Mouse (Mus musculus) right cerebral cortex, postnatal 4 days (tissue): Measurements from ENCODE around the gene Jak1.

Experiments
- DNase-seq: peaks from one replicate; pipeline ENCODE4 v3.0.0-alpha.2; 2022

The Jak1 gene

DNA sequence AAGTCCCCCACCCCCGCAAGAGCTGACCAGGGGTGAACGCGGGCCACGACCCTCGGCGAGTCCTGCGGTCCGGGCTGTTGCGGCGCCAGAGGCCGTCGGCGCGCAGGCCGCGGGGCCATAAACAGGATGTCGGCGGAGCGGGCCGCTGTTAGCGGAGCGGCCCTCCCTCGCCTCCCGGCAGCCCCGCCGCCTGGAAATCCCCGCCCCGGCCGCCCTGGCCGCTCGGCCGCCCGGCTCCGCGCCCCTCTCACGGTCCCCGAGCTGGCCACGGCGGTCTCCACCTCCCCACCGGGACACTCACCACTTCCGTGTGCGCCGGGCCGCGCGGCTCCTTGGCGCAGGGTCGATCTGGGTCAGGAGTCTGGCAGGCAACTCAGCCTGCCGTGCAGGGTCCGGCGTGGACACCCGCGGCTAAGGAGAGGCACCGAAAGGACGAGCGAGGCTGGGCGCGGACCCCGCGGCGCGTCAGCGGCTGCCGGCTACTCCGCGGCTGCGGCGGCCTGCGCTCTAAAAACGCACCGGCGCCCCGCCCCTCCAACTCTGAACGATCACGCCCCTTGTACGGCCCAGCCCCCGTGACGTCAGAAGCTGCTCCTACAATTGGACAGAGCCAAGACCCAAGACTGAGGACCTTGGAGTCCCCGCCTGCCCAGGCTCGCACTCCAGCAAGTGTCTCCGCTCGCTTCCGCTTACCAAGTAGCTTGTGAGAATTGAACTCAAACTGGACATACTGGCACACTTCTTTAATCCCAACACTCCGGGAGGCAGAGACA lies at the start of gene Jak1:
TSS of gene Jak1 (minus strand) at position 542 of the 773 bp plus-strand sequence.
- DNase-seq: peak; percentile 87

DNA sequence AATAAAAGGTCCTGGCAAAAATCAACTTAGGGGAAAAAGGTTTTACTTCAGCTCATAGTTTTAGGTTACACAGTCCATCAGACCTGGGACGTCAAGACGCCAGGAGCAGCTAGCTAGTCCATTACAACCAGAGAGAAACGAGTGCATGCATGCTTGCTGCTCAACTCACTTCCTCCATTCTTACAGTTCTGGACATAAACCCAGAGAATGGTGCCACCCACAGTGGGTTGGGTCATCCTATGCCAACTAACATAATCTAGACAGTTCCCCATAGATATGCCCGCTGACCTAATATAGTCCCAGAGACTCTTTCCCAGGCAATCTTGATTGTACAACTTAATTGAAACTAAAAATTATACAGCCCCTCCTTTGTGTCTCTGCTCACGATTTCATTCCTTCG lies 47.0 kb upstream of the Jak1 start:
- DNase-seq: no peak

DNA sequence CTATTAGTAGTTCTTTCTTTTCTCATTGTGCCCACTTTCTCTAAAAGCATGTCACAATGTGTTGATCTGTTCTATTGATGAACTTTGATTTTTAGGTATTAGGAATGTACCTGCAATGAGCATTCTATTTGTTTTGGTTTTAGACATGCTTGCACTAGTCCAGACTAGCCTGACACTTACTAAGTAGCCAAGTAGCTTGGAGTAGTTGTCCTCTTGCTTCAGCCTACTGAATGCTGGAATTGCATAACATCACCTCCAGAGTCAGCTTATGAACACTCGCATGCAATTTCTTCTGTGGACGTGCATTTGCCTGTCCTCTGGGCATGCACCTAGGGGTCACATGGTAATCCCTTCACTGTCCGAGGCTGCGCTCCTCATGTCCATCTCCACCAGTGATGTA lies 43.1 kb upstream of the Jak1 start:
- DNase-seq: no peak

DNA sequence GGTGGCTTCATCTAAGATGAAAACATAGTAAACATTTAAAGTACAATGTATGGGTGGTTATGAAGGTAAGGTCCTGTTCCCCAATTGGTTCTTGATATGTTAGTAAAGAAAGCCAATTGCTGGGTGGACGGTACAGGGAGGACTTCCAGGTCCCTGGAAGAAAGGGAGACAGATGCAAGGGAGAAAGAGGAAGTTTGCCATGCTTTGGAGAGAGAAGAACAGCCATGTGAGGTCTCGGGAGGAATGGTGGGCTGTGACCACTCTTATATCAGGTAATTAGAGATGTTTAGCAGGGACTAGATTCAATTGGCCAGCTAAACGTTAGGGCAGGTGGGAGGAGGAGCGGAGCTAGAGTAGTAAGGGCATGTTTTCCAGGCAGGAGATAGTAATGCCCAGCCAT lies 42.2 kb upstream of the Jak1 start:
- no peak for DNase-seq

DNA sequence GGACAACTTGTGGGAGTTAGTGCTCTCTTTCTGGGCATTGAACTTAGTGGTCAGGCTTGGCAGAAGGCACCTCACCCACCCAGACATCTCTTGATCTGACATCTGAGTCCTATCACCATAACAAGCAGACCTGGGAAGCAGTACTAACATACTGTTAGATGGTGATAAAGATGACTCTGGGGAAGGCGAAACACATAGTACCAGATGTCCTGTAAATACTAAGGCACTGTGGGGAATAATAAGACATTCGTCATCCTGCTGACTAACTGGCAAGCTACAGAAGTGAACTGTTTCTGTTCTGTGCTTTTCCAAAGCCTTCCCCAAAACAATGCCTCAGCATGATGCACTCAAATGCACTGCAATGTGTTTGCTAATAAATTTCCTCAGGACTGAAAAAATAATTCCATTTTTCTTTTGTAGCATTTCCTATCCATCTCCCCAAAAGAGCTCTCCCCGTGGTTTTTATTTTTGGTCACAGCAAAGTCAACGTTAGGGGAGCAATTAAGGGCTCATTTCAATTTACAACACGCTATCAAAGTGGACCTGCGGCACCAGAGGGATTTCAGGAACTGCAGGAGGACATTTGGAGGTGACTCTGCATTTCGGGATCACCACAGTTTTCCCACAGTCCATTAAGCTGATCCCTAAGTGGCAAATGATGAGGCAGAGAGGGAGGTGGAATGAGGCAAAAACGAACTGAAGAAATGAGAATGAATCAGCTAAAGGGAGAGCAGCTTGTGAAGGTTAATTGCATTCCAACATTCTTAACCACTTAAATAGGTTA lies 41.2 kb upstream of the Jak1 start:
- no peak for DNase-seq

DNA sequence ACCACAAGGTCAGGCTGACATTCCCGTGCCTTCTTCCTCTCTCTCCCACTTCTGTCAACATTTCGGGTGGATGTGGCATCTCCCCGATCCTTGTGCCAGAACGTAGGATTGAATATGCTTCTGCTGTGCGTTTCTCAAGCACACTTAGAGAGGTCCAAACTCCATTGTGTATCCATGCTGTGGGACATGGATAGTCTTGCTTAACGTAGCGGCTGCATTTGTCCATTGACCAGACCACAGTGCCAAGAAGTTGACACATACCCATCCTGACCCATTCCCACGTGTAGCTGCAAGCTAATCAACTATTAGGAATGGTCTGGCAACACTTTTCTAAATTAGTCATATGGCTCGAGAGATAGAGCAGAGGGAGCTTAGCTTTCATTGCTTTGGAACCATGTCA lies 40.0 kb upstream of the Jak1 start:
- no peak for DNase-seq

DNA sequence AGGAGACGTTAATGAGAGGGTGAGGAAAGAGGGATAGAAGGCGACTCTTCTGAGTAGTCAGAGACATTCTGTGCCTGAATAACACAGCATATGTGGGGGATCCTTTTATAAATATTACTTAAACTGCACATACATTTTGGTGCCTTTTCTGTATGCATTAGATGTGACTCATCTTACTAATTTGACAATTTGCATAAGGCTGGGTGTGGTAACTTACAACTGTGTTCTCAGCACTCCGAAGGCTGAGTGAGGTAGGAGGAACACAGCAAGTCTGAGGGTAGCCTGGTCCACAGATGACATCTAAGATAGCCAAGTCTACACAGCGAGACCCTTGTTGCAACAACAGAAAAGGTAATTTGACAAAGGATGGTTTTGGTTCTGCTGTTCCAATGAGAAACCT lies 39.0 kb upstream of the Jak1 start:
- no peak for DNase-seq

DNA sequence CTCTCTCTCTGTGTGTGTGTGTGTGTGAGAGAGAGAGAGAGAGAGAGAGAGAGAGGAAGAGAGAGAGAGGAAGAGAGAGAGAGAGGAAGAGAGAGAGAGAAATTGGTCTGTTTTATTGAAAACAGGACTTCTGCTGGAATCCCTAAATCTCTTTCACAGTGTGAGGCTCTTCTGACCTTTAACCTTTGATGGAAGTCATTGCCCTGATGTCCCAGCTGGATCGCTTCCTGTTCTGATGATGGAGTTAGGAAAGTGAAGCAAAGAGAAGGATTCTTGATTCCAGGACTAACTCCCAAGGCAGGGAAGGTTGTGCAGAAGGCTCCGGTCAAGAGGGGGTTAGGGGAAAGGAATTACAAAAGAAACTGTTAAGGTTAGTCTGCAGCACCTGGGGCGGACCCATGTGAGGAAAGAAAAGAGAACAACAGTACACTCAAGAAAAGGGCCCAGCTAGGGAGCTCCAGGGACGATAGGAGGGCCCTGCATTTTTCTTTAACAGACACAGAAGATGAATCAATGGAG lies 35.4 kb upstream of the Jak1 start:
- DNase-seq: no peak

DNA sequence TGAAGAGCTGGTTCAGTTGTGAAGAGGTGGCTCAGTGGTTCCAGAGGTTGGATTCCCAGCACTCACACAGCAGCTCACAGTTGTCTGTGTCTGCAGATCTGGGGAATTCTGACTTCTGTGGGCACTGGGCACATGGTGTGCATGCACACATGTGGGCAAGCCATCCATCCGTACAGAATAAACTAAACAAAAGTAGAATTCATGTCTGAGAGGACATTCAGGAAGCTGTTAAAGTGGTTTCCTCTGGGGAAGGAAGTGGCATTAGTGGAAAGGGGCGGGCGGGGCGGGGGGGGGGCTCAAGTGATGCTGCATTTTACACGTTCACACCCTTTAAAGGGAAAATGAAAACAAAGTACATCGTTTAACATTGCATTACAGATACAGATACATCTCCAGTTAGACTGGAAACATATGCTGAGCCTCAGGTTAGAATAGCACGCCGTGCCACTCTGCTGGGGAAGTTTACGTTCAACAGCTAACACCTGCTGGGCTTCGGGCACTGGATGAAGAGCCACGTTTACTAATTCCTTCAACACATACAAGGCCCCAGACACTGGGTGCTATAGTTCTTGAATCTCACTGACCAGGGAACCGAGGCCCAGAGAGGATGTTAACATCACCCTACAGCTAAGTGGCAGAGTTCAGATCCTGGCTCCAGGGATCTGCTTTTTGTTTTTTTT lies 33.4 kb upstream of the Jak1 start:
- DNase-seq: no peak

DNA sequence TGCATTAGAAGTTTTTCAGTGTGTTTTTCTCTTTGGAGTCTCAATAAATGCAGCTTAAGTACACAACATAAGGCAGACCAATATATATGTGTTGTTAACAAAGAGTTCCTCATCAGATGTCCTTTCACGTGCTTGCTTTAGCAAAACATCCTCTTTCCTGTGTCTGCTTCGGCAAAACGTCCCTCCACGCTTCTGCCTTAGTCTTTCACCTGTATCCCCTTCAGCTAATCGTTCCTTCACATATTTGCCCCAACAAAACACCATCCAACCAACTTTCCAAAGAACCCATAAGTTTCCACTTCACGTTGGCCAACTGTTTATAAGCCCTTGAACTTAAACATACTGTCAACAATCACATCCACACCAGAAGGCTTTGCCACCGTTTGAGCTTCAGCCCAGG lies 31.8 kb upstream of the Jak1 start:
- DNase-seq: no peak

DNA sequence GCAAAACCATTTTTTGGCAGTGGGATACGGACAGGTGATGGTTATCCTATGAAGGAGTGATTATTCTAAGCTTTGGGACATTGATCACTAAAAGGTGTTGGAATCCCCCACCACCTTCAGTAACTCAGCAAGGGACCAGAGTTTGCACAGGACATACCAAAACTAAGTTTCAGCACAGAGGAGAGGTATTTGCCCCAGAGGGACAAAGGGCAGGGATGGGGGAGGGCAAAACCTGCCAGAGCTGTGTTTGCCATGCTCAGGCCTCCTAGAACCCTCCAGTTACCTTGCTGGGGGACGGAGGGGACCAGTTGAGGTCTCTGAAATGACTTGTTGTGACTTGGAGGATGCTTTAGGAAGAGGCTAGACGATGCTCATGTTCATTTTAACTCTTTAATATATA lies 30.7 kb upstream of the Jak1 start:
- no peak for DNase-seq

DNA sequence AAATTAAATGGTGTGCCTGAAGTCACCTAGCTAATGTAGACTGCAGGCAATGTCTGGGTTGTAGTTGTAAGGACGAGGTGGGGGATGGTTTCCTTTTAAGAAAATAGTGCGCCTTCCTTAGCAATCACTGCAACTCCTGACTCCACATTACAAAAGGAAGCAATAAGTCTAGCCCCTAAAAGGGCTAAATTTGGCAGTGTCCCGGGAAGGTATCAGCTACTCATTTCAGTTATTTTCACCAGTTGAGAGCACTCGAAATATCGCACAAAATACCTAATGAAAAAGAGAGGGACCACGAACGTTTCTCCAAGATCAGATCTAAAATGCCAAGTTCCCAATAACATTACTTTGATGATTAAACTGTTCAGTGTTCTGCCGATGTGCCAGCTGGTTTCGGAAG lies 28.6 kb upstream of the Jak1 start:
- no peak for DNase-seq

DNA sequence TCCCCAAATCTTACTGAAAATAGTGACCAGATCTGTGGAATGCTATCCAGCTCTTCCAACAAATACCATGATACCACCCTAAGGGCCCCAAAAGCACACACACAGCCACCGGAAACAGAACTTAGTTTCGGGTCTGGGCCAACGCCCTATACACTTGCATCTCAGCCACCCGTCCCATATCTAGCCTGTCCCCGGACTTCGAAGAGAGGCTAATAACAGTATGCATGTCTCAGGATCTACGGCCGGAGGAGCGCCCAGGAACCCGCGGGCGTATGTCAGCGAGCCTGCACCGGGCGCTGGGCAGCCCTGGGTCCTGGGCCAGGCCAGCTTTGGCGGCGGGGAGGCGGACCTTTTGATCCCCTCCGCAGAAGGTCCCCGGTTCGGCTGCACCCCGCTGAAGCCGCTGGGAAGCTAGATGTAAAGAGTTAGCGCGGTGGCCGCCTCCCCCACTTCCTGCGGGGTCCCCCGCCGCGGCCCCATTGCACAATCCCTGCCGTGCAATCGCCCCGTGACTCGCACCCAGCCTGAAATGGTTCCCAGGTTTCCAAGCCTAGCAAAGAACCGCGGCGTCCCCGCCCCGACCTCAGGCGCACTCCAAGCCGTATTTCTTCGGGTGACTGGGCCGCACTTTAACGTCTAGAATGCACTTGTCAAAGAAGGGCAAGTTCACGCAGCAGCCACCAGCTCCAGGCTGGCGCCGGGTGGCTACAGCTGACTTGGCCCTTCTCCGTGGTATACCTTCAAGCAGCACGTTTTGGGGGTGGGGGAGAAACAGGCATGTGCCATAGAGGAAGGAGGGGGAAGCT lies 27.9 kb upstream of the Jak1 start:
- DNase-seq: peak; percentile 19

DNA sequence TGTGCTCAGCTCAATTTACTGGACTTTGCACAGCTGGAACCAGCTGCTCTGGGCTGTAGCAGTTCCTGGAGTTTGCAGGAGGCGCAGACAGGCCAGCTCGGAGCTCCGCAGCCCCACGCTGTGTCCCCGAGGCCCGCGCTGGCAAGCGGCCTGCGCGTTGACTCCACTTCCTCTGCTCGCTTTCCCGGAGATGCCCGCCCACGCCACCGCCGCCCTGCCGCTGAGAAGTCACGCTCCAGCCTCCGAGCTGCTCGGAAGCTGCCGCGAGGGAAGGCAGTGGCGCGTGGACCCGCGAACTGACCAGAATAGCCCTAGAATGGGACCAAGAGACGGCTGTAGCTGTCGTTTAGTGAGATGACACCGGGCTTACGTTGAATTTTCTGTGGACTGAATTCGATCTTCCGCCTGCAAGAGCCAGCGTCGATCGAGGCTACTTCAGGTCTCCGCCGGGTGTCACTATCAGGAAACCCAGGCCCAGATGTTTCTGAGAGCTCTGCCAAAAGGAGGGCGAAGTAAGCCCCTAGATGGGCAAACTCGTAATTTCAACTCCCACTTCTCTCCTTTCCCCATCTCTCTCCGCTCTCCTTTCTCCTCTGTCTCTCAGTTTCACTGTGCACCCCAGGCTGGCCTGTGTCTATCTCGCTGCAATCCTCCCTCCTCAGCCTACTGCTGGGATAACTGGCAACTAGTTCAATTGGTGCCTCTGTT lies 27.1 kb upstream of the Jak1 start:
- peak; percentile 58 for DNase-seq

DNA sequence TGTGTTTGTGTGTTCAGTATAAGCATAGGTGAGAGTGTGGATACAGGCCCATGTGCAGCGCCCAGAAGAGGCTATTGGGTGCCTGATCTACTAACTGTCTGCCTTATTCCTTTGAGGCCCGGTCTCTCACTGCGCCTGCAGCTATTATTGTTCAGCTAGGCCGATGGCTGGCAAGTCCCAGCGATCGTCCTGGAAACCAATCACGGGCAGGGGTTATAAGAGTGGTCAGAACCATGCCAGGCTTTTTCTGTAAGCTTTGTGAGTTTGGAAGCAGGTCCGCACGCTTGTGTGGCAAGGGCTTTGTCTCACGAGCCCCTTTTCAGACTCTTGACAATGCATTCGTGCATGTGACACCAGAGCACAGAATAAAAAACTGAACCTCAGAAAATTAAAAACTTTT lies 23.2 kb upstream of the Jak1 start:
- DNase-seq: no peak

DNA sequence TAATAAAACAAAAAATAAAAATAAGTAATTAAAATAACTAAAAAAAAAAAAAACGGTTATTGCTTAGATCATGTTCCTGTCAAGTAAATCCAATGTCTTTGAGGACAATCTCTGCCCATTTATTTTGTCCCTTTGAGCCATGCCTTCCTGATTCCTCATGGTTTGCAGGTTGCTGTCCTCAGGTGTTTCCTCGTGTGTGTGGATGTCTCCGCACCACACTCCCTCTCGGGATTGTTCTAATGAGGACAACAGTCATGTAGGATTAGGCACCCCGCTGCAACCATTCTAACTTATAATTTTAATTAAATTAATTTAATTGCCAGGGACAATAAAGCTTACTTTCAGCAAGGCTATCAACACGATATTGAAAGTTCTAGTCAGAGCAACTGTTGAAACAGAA lies 21.5 kb upstream of the Jak1 start:
- no peak for DNase-seq

DNA sequence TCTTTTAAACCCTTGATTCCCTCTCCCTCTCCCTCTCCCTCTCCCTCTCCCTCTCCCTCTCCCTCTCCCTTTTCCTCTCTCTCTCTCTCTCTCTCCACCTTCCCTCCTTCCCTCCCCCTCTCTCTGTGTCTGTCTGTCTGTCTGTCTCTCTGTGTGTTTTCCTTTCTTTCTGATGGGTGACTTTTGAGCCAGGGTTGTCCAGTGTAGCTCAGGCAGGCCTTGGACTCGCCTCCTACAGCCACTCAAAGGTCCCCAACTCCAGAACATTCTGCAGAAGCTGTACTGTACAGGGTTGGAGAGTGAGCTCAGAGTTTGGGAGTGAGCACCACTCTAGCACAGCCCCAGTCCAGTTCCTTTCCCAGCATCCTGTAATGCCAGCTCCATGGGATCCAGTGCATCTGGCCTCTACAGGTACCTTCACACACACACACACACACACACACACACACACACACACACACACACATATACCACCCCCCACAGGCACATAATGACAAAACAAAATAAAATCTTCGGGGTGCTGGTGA lies 20.9 kb upstream of the Jak1 start:
- no peak for DNase-seq

DNA sequence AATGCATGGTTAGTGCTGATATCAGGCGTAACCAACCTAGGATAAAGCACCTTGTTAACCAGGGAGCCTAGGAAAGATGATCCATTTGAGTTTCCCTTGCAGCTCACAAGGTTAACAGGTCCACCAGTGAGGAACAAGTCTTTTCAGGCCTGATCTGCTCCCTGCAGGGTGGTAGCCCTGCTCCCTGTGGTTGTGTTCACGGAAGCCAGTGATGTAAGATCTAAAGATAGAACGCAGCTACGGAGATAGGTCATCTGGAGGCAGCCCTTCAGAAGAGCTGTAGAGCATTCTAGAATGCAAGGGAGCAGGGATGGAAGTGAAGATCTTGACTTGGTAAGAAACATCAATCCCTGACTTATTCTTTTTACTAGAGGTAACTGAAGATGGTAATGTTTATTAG lies 18.9 kb upstream of the Jak1 start:
- no peak for DNase-seq

DNA sequence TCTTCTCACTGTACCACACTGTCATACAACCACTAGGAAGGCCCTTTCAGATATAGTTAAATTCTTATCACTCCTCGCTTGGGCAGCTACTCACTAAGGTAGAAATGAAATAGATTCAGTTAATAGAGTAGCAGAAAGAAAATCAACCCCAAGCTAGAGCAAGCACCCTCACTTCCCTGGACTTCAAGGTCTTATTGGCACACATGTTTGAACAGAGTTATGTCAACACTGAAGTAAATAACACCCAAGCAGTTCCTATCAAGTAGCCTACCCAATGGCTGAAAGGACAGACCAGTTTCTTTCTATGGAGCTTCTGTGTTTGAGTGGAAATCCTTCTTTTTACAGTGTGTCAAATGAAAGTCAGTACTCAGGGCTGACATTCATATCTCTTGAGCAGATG lies 17.2 kb upstream of the Jak1 start:
- no peak for DNase-seq

DNA sequence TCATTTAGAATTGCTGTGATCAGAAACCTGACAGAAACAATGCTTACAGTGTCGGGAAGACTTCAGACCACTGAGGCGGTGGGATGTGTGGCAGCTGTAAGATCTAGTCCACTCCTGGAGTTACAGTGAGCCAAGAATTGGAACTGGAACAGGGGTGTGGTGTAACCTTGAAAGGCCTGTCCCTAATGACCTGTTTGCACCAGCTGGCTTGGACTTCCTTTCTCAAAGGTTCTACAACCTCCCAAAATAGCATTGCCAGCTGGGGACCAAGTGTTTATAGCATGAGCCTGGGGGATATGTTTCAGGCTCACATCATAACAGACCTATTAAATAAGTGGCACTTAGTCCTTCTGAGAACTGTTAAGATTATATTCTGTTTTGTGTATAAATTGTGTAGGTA lies 15.0 kb upstream of the Jak1 start:
- DNase-seq: no peak

DNA sequence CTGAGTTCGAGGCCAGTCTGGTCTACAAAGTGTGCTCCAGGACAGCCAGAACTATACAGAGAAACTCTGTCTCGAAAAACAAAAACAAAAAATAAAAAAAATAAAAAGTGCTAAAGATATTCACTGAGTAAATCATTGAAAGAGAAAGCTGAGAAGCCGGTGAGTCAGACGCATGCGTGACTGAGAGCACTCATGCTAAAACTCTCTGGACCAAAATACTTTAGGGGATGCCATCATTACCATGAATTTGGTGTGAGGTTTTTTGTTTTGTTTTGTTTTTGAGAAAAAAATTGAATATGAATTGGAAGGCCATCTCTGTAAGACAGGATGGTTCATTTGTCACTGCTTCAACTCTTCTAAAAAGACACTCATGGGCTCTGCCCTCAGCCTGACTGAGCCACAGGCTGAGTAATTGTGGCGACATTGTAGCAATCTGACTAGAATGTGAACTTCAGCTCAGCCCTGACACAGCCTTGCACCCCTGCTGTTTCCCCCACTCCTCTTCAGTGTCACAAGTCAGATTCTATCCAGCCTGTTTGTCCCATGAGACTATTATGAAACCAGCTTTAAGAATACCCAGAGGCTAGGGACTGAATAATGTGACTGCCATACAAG lies 11.5 kb upstream of the Jak1 start:
- DNase-seq: no peak

DNA sequence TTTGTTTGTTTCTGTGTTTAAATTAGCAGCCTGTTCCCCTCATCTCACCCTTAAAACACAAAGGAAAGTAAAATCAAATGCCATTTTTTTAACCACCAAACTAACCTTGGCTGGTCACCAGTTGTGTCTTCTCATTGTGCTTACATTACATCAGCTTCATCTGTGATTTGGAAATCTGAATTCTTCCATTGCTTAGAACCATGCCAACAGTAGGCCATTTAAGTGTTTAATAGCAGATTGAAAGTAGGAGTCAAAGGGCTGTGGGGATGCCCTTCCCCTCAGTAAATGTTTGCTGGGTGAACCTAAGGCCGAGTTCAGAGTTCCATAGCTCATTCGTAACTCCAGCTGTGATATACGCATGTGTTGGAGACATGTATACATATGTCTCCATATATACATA lies 10.8 kb upstream of the Jak1 start:
- DNase-seq: no peak
